Mouse (Mus musculus): ENCODE results near the gene Terb2.

- no peak for TF ChIP-seq CTCF (IDR thresholded peaks at IDR 0.05; ENCODE audit: low read depth)
- no peak for TF ChIP-seq EP300 (IDR thresholded peaks at IDR 0.05; ENCODE audit: low read depth)
Observed at GRCm38 (mm10) chr2:122149316-122149715, 36.8 kb upstream of the Terb2 start.

All from liver, postnatal 0 days (tissue).